Mouse (Mus musculus): ENCODE results near the gene Git1.

- TF ChIP-seq POLR2A (IDR thresholded peaks at IDR 0.05; ENCODE audit: borderline replicate concordance, control insufficient read depth, low read depth, low read length) (no peak), CTCF (IDR thresholded peaks at IDR 0.05; ENCODE audit: control insufficient read depth, insufficient read depth, low read length) (no peak)
Observed at GRCm38 (mm10) chr11:77485229-77485628, 8.1 kb upstream of the Git1 start.

Data from bone marrow, adult 2 months (tissue).